Mouse (Mus musculus): ENCODE data around the gene Gm3880. TPM values are rescaled to one million over a fixed set of nuclear protein-coding genes. Genes with fewer than 3 reads are reported as not detected.

The Gm3880 gene
- total RNA-seq (2023): not detected

GRCm38 (mm10) chrX:102686872-102687271, at the start of gene Gm3880:
TSS of gene Gm3880 (minus strand) at chrX:102686972.

GRCm38 (mm10) chrX:102707535-102707934, 20.8 kb upstream of the Gm3880 start, which contains the start of the genes Gm9112 and Dmrtc1b:
TSS of gene Gm9112 (minus strand) at chrX:102707635.
TSS of gene Dmrtc1b (plus strand) at chrX:102707865.

GRCm38 (mm10) chrX:102643823-102644572, 42.8 kb downstream of the Gm3880 start, which contains the start of gene Phka1:
TSS of gene Phka1 (minus strand) at chrX:102644246.

Other genes starting within 250 kb of the Gm3880 start
- 10 to 100 TPM; 16.2 to 22.3 TPM for gene Hdac8, start 181.6 kb downstream of the Gm3880 start, total RNA-seq (2023)
- 10 to 100 TPM; 19.2 to 23.7 TPM for gene Phka1, start 42.7 kb downstream of the Gm3880 start, total RNA-seq (2023)
- gene Gm9112, start 20.7 kb upstream of the Gm3880 start, total RNA-seq (2023): not detected
- gene Dmrtc1b, start 20.9 kb upstream of the Gm3880 start, total RNA-seq (2023): not detected
- gene Dmrtc1c1, start 116.0 kb upstream of the Gm3880 start, total RNA-seq (2023): not detected
- gene Dmrtc1c2, start 167.6 kb upstream of the Gm3880 start, total RNA-seq (2023): not detected
- gene 1700031F05Rik, start 181.0 kb upstream of the Gm3880 start, total RNA-seq (2023): not detected
- gene Dmrtc1a, start 221.7 kb upstream of the Gm3880 start, total RNA-seq (2023): not detected
- gene 1700011M02Rik, start 221.9 kb upstream of the Gm3880 start, total RNA-seq (2023): not detected
- gene 1700018G05Rik, start 241.4 kb upstream of the Gm3880 start, total RNA-seq (2023): not detected

Data from B cell, adult 67 days (primary cell).